In genomic region chr5:148825732-148826131, GRCm38 (mm10) we compare ENCODE assay signal across 12 mouse cellular contexts.
"Had no signal": no experiment of that assay in that cellular context is flagged by ENCODE, and none has a peak within 500 bp of the region (broad histone marks: within the 10 kb centered on the region; RNA-seq: fewer than 3 reads in every experiment).

No protein-coding gene starts in this region.

- H3K4me1 ChIP-seq: limb, embryonic 12.5 days; limb, embryonic 15.5 days; liver, embryonic 13.5 days had no signal

- H3K9me3 ChIP-seq: limb, embryonic 12.5 days; limb, embryonic 15.5 days; liver, embryonic 13.5 days had no signal

- H3K9ac ChIP-seq: limb, embryonic 12.5 days; limb, embryonic 15.5 days; liver, embryonic 13.5 days had no signal

- H3K4me3 ChIP-seq: limb, embryonic 12.5 days; limb, embryonic 15.5 days; liver, embryonic 13.5 days had no signal

- DNase-seq: kidney, postnatal 14 days; left cerebral cortex, postnatal 4 days; liver, embryonic 13.5 days; lung, adult 2 months; lung, postnatal 14 days; lung, postnatal 4 days; midbrain, embryonic 14.5 days; thymus, postnatal 25 days had no signal

- H3K4me2 ChIP-seq: limb, embryonic 12.5 days; limb, embryonic 15.5 days; liver, embryonic 13.5 days; midbrain, embryonic 11.5 days had no signal

- H3K36me3 ChIP-seq: limb, embryonic 12.5 days; limb, embryonic 15.5 days; liver, embryonic 13.5 days had no signal

- H3K27ac ChIP-seq: limb, embryonic 12.5 days; limb, embryonic 15.5 days; liver, embryonic 13.5 days had no signal

- ATAC-seq: intestine, postnatal 0 days had no signal
